Mouse (Mus musculus): ENCODE measurements around the gene Nell1. TPM values are rescaled to one million over a fixed set of nuclear protein-coding genes. Genes with fewer than 3 reads are reported as not detected.

Nell1 gene
- total and polyA plus RNA-seq, 2 experiments, result not detected

DNA sequence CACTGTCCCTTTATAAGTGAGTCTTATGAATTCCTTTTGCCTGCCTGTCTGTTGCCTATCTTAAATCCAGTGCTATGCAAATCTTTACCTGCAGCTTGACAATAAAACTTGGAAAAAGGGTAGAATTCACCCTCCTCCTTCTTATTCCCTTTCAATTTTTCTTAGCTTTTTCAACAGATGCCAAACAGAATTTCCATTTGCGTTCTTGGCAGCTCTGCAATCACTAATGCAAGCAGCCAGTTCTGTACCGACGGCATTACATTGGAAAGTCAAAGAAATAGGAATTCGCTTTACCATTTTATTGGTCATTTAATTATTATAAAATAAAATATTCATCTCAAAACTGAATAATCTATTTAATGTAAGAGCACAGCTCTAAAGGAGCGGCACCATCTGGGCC is 781.7 kb downstream of the Nell1 start:
- Histone ChIP-seq H3K79me2 (ENCODE audit: control insufficient read depth, insufficient read depth, low read length) (no peaks in the 10 kb centered on the region), H3K27ac (replicated peaks; ENCODE audit: insufficient read depth, low read depth, low read length) (no peak overlapping the region), H3K4me1 (ENCODE audit: control insufficient read depth, insufficient read depth, low read length) (no peaks in the 10 kb centered on the region), H3K36me3 (ENCODE audit: control insufficient read depth, insufficient read depth, low read length) (no peaks in the 10 kb centered on the region), H3K27me3 (ENCODE audit: control insufficient read depth, insufficient read depth, low read length) (no peaks in the 10 kb centered on the region), H3K9ac (ENCODE audit: low read depth, low read length) (no peak overlapping the region), H3K4me3 (ENCODE audit: insufficient read depth, low read depth, low read length) (no peak overlapping the region)
- DNase-seq (ENCODE audit: extremely low read depth, low read depth, low spot score), result no peak
- 93% methylated on average over 5 of the region's 5 CpGs for WGBS
- TF ChIP-seq POLR2A (IDR thresholded peaks at IDR 0.05; ENCODE audit: extremely low read depth, insufficient read depth, low read length) (no peak), CTCF (IDR thresholded peaks at IDR 0.05; ENCODE audit: low read depth, low read length) (no peak)

- no peak for DNase-seq (ENCODE audit: extremely low read depth, low read depth, low spot score)
- Histone ChIP-seq H3K4me3 (ENCODE audit: insufficient read depth, low read depth, low read length) (no peak overlapping the region), H3K79me2 (ENCODE audit: control insufficient read depth, insufficient read depth, low read length) (no peaks in the 10 kb centered on the region), H3K27ac (replicated peaks; ENCODE audit: insufficient read depth, low read depth, low read length) (no peak overlapping the region), H3K9ac (ENCODE audit: low read depth, low read length) (no peak overlapping the region), H3K27me3 (ENCODE audit: control insufficient read depth, insufficient read depth, low read length) (no peaks in the 10 kb centered on the region), H3K4me1 (ENCODE audit: control insufficient read depth, insufficient read depth, low read length) (no peaks in the 10 kb centered on the region), H3K36me3 (ENCODE audit: control insufficient read depth, insufficient read depth, low read length) (no peaks in the 10 kb centered on the region)
- TF ChIP-seq CTCF (IDR thresholded peaks at IDR 0.05; ENCODE audit: low read depth, low read length) (no peak), POLR2A (IDR thresholded peaks at IDR 0.05; ENCODE audit: extremely low read depth, insufficient read depth, low read length) (no peak)
These were observed 798.9 kb downstream of the Nell1 start for GRCm38 (mm10) chr7:50773516-50773915.

DNA sequence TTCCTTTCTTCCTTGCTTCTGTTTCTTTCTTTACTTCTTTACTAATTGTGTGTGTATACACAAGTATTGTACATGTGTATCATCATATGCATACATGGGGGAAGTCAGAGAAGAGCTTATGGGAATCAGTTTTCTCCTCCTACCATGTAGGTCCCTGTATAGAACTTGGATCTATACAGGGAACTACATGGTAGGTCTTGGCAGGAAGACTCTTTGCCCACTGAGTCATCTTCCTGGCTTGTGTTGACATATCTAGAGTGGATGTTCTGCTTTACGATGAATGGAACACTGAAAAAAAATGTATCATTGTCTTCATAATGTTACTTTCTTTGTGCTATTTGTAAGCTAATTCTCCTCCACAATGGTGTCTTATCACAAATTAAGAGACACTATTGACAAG is 806.4 kb downstream of the Nell1 start:
- no peak for TF ChIP-seq CTCF (IDR thresholded peaks at IDR 0.05; ENCODE audit: low read depth, low read length)
- TF ChIP-seq POLR2A (IDR thresholded peaks at IDR 0.05; ENCODE audit: extremely low read depth, insufficient read depth, low read length), result no peak
- Histone ChIP-seq H3K27ac (replicated peaks; ENCODE audit: insufficient read depth, low read depth, low read length) (no peak overlapping the region), H3K4me1 (ENCODE audit: control insufficient read depth, insufficient read depth, low read length) (no peaks in the 10 kb centered on the region), H3K9ac (ENCODE audit: low read depth, low read length) (no peak overlapping the region), H3K36me3 (ENCODE audit: control insufficient read depth, insufficient read depth, low read length) (no peaks in the 10 kb centered on the region), H3K79me2 (ENCODE audit: control insufficient read depth, insufficient read depth, low read length) (no peaks in the 10 kb centered on the region), H3K27me3 (ENCODE audit: control insufficient read depth, insufficient read depth, low read length) (no peaks in the 10 kb centered on the region), H3K4me3 (ENCODE audit: insufficient read depth, low read depth, low read length) (no peak overlapping the region)
- WGBS, result 83% methylated on average over 1 of the region's 1 CpGs
- DNase-seq (ENCODE audit: extremely low read depth, low read depth, low spot score), result no peak

GRCm38 (mm10) chr7:50783652-50784051 is 809.0 kb downstream of the Nell1 start:
- Histone ChIP-seq H3K9ac (ENCODE audit: low read depth, low read length) (no peak overlapping the region), H3K4me1 (ENCODE audit: control insufficient read depth, insufficient read depth, low read length) (no peaks in the 10 kb centered on the region), H3K36me3 (ENCODE audit: control insufficient read depth, insufficient read depth, low read length) (no peaks in the 10 kb centered on the region), H3K27me3 (ENCODE audit: control insufficient read depth, insufficient read depth, low read length) (no peaks in the 10 kb centered on the region), H3K4me3 (ENCODE audit: insufficient read depth, low read depth, low read length) (no peak overlapping the region), H3K27ac (replicated peaks; ENCODE audit: insufficient read depth, low read depth, low read length) (no peak overlapping the region), H3K79me2 (ENCODE audit: control insufficient read depth, insufficient read depth, low read length) (no peaks in the 10 kb centered on the region)
- peak; percentile 13 for DNase-seq (ENCODE audit: extremely low read depth, low read depth, low spot score)
- WGBS, result 41% methylated on average over 1 of the region's 1 CpGs
- TF ChIP-seq POLR2A (IDR thresholded peaks at IDR 0.05; ENCODE audit: extremely low read depth, insufficient read depth, low read length), result no peak
- TF ChIP-seq CTCF (IDR thresholded peaks at IDR 0.05; ENCODE audit: low read depth, low read length), result peak; percentile 12; the same call in 1 of the 2 replicates

DNA sequence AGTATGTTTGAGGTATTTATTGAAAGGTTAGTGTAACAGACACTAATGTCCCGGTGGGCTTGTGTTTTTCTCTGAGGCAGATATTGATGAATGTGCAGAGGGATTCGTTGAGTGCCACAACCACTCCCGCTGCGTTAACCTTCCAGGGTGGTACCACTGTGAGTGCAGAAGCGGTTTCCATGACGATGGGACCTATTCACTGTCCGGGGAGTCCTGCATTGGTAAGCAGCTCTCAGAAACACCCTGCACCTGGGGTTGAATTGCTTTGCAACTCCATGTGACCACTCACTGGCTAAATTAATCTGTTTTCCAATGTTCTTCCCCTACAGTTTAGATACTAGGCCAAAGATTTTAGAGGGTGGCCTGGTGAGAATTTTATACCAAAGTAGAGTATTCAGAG is 851.5 kb downstream of the Nell1 start:
- TF ChIP-seq CTCF (IDR thresholded peaks at IDR 0.05; ENCODE audit: low read depth, low read length), result no peak
- no peak for TF ChIP-seq POLR2A (IDR thresholded peaks at IDR 0.05; ENCODE audit: extremely low read depth, insufficient read depth, low read length)
- Histone ChIP-seq H3K27me3 (ENCODE audit: control insufficient read depth, insufficient read depth, low read length) (no peaks in the 10 kb centered on the region), H3K4me3 (ENCODE audit: insufficient read depth, low read depth, low read length) (no peak overlapping the region), H3K9ac (ENCODE audit: low read depth, low read length) (no peak overlapping the region), H3K27ac (replicated peaks; ENCODE audit: insufficient read depth, low read depth, low read length) (no peak overlapping the region), H3K4me1 (ENCODE audit: control insufficient read depth, insufficient read depth, low read length) (no peaks in the 10 kb centered on the region), H3K36me3 (ENCODE audit: control insufficient read depth, insufficient read depth, low read length) (no peaks in the 10 kb centered on the region), H3K79me2 (ENCODE audit: control insufficient read depth, insufficient read depth, low read length) (no peaks in the 10 kb centered on the region)
- no peak for DNase-seq (ENCODE audit: extremely low read depth, low read depth, low spot score)
- WGBS, result 51% methylated on average over 7 of the region's 7 CpGs

- Histone ChIP-seq H3K4me3 (ENCODE audit: insufficient read depth, low read depth, low read length) (no peak overlapping the region), H3K79me2 (ENCODE audit: control insufficient read depth, insufficient read depth, low read length) (no peaks in the 10 kb centered on the region), H3K36me3 (ENCODE audit: control insufficient read depth, insufficient read depth, low read length) (no peaks in the 10 kb centered on the region), H3K4me1 (ENCODE audit: control insufficient read depth, insufficient read depth, low read length) (no peaks in the 10 kb centered on the region), H3K9ac (ENCODE audit: low read depth, low read length) (no peak overlapping the region), H3K27ac (replicated peaks; ENCODE audit: insufficient read depth, low read depth, low read length) (no peak overlapping the region), H3K27me3 (ENCODE audit: control insufficient read depth, insufficient read depth, low read length) (no peaks in the 10 kb centered on the region)
- TF ChIP-seq POLR2A (IDR thresholded peaks at IDR 0.05; ENCODE audit: extremely low read depth, insufficient read depth, low read length), result no peak
- no peak for TF ChIP-seq CTCF (IDR thresholded peaks at IDR 0.05; ENCODE audit: low read depth, low read length)
- WGBS, result 53% methylated on average over 3 of the region's 3 CpGs
- DNase-seq (ENCODE audit: extremely low read depth, low read depth, low spot score), result no peak
These were observed 858.1 kb downstream of the Nell1 start for GRCm38 (mm10) chr7:50832799-50833198.

All from liver, adult 2 months (tissue).